Mouse (Mus musculus): ENCODE measurements around the gene Nenf.

The Nenf gene

GRCm38 (mm10) chr1:191318686-191319085, 692 bp upstream of the Nenf start:
- DNase-seq: no peak

GRCm38 (mm10) chr1:191316818-191317217, 1.2 kb downstream of the Nenf start:
- no peak for DNase-seq

- no peak for DNase-seq
Measured at GRCm38 (mm10) chr1:191313926-191314325, 4.1 kb downstream of the Nenf start.

GRCm38 (mm10) chr1:191313158-191313557, 4.8 kb downstream of the Nenf start:
- peak; percentile 92 for DNase-seq

- peak; percentile 99 for DNase-seq
Measured at GRCm38 (mm10) chr1:191312513-191312941, 5.5 kb downstream of the Nenf start.

- DNase-seq: no peak
Measured at GRCm38 (mm10) chr1:191311296-191311898, 6.6 kb downstream of the Nenf start.

- no peak for DNase-seq
Measured at GRCm38 (mm10) chr1:191307766-191308455, 10.1 kb downstream of the Nenf start.

- DNase-seq: no peak
Measured at GRCm38 (mm10) chr1:191306316-191306715, 11.7 kb downstream of the Nenf start.

- DNase-seq: no peak
Measured at GRCm38 (mm10) chr1:191305610-191306009, 12.4 kb downstream of the Nenf start.

GRCm38 (mm10) chr1:191304216-191304615, 13.8 kb downstream of the Nenf start:
- DNase-seq: no peak

- no peak for DNase-seq
Measured at GRCm38 (mm10) chr1:191303736-191304135, 14.3 kb downstream of the Nenf start.

GRCm38 (mm10) chr1:191301903-191302302, 16.1 kb downstream of the Nenf start:
- peak; percentile 93 for DNase-seq

- DNase-seq: peak; percentile 97
Measured at GRCm38 (mm10) chr1:191299215-191299942, 18.6 kb downstream of the Nenf start.

GRCm38 (mm10) chr1:191298304-191298703, 19.7 kb downstream of the Nenf start:
- DNase-seq: no peak

- peak; percentile 97 for DNase-seq
Measured at GRCm38 (mm10) chr1:191296445-191296844, 21.5 kb downstream of the Nenf start.

- no peak for DNase-seq
Measured at GRCm38 (mm10) chr1:191295784-191296183, 22.2 kb downstream of the Nenf start.

- no peak for DNase-seq
Measured at GRCm38 (mm10) chr1:191293996-191294795, 23.8 kb downstream of the Nenf start.

- DNase-seq: no peak
Measured at GRCm38 (mm10) chr1:191293051-191293450, 24.9 kb downstream of the Nenf start.

- DNase-seq: peak; percentile 98
Measured at GRCm38 (mm10) chr1:191292348-191292747, 25.6 kb downstream of the Nenf start.

GRCm38 (mm10) chr1:191288762-191289161, 29.2 kb downstream of the Nenf start:
- DNase-seq: peak; percentile 93

GRCm38 (mm10) chr1:191284502-191284901, 33.5 kb downstream of the Nenf start:
- DNase-seq: no peak

GRCm38 (mm10) chr1:191283110-191284040, 34.6 kb downstream of the Nenf start:
- no peak for DNase-seq
